Mouse (Mus musculus) kidney, adult 2 months (tissue): ENCODE results near the gene Nos1.

ENCODE experiments used
- CTCF ChIP-seq: fragments of 200-500 bp; conservative IDR thresholded peaks from 2 replicates; pipeline ENCODE4 v1.5.1; 2011; ENCODE audit warnings: low read depth, mild to moderate bottlenecking, control low read depth, low read length, moderate library complexity, mixed read lengths; ENCODE audit not compliant: insufficient read depth, insufficient read length
- POLR2A ChIP-seq: fragments of 200-500 bp; IDR thresholded peaks from one replicate; pipeline ENCODE4 v1.6.1; 2011; ENCODE audit warnings: low read depth, low read length, control low read depth

GRCm38 (mm10) chr5:117879136-117879535 is 98.3 kb downstream of the Nos1 start:
- no peak for TF ChIP-seq POLR2A
- TF ChIP-seq CTCF: no peak
